Mouse (Mus musculus) cerebellum, adult 18-20 months (tissue): ENCODE results near the gene Slc29a2.

Experiments used
- DNase-seq, 2 experiments: peaks; one replicate each; pipeline ENCODE4 v3.0.0; 2021

The Slc29a2 gene

GRCm38 (mm10) chr19:5060365-5061330 is 37.0 kb downstream of the Slc29a2 start:
- DNase-seq: no peak

- no peak for DNase-seq
These were observed 38.4 kb downstream of the Slc29a2 start for GRCm38 (mm10) chr19:5062041-5062440.

- no peak for DNase-seq
These were observed 38.8 kb downstream of the Slc29a2 start for GRCm38 (mm10) chr19:5062446-5062845.

GRCm38 (mm10) chr19:5065104-5065503 is 41.4 kb downstream of the Slc29a2 start:
- DNase-seq: no peak

GRCm38 (mm10) chr19:5067040-5067799 is 43.6 kb downstream of the Slc29a2 start:
- DNase-seq: no peak

GRCm38 (mm10) chr19:5067867-5068569 is 44.4 kb downstream of the Slc29a2 start, which contains the start of gene Cd248:
TSS of gene Cd248 (plus strand) at chr19:5068078.
- DNase-seq: no peak

- no peak for DNase-seq
These were observed 45.0 kb downstream of the Slc29a2 start for GRCm38 (mm10) chr19:5068570-5069234.

- no peak for DNase-seq
These were observed 45.8 kb downstream of the Slc29a2 start for GRCm38 (mm10) chr19:5069486-5069885.

GRCm38 (mm10) chr19:5069978-5070377 is 46.3 kb downstream of the Slc29a2 start:
- no peak for DNase-seq

- DNase-seq: no peak
These were observed 47.4 kb downstream of the Slc29a2 start for GRCm38 (mm10) chr19:5071077-5071476.

- peak; percentile 50 to 59 for DNase-seq
These were observed 48.1 kb downstream of the Slc29a2 start for GRCm38 (mm10) chr19:5071545-5072369.

GRCm38 (mm10) chr19:5072389-5073019 is 48.8 kb downstream of the Slc29a2 start:
- no peak for DNase-seq

- peak; percentile 66 to 74 for DNase-seq
These were observed 49.4 kb downstream of the Slc29a2 start for GRCm38 (mm10) chr19:5073028-5073427.

- DNase-seq: no peak
These were observed 49.9 kb downstream of the Slc29a2 start for GRCm38 (mm10) chr19:5073518-5073917.

GRCm38 (mm10) chr19:5079279-5079678 is 55.6 kb downstream of the Slc29a2 start:
- DNase-seq: no peak
